Mouse (Mus musculus): ENCODE measurements around the gene Pop4. TPM values are rescaled to one million over a fixed set of nuclear protein-coding genes. Genes with fewer than 3 reads are reported as not detected.
"Not testable (repeated sequence)": the region's sequence is repeated elsewhere in the genome, so short reads cannot be mapped to it uniquely, and the experiment has no call there.

Gene Pop4
- polyA plus RNA-seq (2015; fragmentation: Nextera tagmentation; extraction: Ambion mirVana), result 90.7 and 94.9 TPM in 2 replicates

DNA sequence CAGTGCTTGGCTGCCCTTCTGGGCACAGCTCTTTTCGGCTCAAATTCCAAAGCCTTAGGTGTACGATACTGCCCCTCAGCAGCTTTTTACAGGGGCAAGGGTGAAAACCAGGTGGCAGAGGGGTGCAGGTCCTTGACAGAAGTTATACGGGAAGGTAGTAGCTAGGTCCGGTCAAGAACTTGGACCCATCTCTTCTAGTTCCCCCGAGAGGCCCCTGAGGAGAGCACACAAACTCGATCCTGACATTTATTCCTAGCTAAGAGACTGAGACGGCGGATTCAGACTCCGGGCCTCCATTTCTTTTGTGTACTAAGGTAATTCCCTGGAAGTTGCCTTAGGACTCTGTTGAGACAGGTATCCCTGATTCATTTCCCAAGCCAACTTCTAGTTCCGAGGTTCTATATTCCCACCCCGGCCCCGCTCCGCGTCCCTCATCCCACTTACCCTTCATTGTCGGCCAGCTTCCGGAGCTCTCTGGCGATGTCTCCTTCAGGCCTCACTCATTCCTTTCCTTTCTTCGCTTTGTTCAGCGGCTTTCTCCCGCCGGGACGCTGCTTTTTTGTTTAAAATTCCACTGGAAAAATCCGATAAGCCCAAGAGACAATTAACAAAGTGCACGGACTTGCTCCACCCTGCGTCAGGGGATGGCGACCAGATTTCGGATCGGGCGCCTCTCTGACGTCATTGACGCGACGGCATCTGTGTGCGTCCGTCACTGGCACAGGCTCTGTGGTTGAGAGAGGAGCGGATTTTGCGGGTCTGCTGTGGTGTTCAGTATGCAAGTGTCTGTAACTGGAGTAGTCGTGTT is at the start of gene Pop4:
TSS of gene Pop4 (minus strand) at position 721 of the 808 bp plus-strand sequence.
- ATAC-seq (replicated peaks), result peak; percentile 97
- H3K27me3 ChIP-seq, result no peaks in the 10 kb centered on the region
- peaks cover 22% of the 10 kb centered on the region for H3K4me1 ChIP-seq
- peak within 1 kb of the TSS; percentile 68 for H3K4me3 ChIP-seq
- peaks cover 14% of the 10 kb centered on the region for H3K36me3 ChIP-seq
- H3K4me2 ChIP-seq (replicated peaks), result peak within 1 kb of the TSS; percentile 86
- H3K9me3 ChIP-seq, result no peaks in the 10 kb centered on the region
- peak within 1 kb of the TSS; percentile 76 for H3K9ac ChIP-seq (replicated peaks)
- under 1% methylated on average over 38 of the region's 38 CpGs for WGBS
- peak within 1 kb of the TSS; percentile 58 for H3K27ac ChIP-seq (replicated peaks)

DNA sequence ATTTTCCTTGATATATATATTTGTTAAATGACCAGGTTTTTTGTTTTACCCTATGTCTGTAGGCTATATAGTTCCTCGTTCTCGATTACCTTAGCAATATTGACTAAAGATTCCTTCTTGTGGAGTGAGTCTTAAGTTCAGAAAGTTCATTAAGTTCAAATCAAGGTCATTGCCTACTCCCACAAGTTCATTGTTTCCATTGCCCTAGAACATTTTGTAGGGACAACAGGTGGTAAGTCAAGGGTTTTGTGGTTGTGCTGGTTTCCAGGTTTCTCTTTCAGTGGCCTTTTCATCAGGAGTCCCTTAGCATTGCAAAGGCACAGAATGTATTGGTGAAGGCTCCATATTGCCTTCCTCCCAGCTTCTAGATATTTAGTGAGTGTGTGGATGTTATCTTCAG is 49.4 kb upstream of the Pop4 start:
- Histone ChIP-seq H3K4me3 (no peak overlapping the region), H3K4me2 (replicated peaks) (no peak overlapping the region), H3K9ac (replicated peaks) (no peak overlapping the region), H3K4me1 (no peaks in the 10 kb centered on the region), H3K27ac (replicated peaks) (no peak overlapping the region), H3K9me3 (no peaks in the 10 kb centered on the region), H3K27me3 (no peaks in the 10 kb centered on the region), H3K36me3 (no peaks in the 10 kb centered on the region)
- 91% methylated on average over 2 of the region's 2 CpGs for WGBS
- ATAC-seq (replicated peaks), result no peak

DNA sequence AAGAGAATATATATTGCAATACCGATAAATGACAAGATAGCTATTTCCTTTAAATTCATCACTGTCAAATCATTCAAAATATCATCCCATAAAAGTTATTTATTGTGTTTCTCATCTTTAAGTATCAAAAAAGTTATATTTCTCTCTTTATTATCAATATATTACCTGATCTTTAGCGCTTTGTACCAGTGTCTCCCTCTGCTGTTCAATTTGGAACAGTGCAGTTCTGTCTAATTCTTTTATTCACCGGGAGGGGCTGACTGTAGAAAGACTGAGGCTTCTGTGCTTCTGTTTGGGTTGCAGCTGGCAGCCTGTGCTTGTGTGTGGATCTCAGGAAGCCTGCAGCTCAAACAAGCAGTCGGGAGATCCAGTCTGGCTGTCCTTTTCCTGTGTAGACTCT is 11.0 kb upstream of the Pop4 start:
- H3K27me3 ChIP-seq; H3K9me3 ChIP-seq; H3K4me2 ChIP-seq (replicated peaks); H3K4me1 ChIP-seq; H3K27ac ChIP-seq (replicated peaks); H3K9ac ChIP-seq (replicated peaks); H3K36me3 ChIP-seq; ATAC-seq (replicated peaks); H3K4me3 ChIP-seq: not testable (repeated sequence)
- 35% methylated on average over 4 of the region's 4 CpGs for WGBS

DNA sequence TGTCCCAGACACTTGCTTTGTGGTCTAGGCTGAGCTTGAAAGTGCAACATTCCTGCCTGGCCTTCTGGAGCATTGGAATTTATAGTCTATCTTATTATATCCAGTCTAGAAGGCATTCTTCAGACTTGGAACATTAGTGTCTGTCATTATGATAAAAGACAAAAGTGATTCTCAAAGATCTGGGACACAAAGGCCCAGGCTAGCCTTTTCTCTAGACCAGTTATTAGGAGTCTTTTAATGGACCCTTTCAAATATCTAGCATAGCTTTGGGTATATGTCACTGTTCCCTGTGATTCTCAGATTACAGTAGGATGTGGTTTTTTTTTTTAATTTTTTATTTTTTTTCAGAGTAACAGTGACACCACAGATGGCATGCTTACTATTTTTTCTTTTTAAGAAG is 1.3 kb upstream of the Pop4 start:
- peaks cover 22% of the 10 kb centered on the region for H3K4me1 ChIP-seq
- no peaks in the 10 kb centered on the region for H3K9me3 ChIP-seq
- H3K27me3 ChIP-seq, result no peaks in the 10 kb centered on the region
- no peak for ATAC-seq (replicated peaks)
- H3K27ac ChIP-seq (replicated peaks), result no peak overlapping the region
- no peak overlapping the region for H3K4me2 ChIP-seq (replicated peaks)
- H3K36me3 ChIP-seq, result peaks cover 3% of the 10 kb centered on the region; the same call in 1 of the 2 replicates
- H3K4me3 ChIP-seq, result no peak overlapping the region
- H3K9ac ChIP-seq (replicated peaks), result no peak overlapping the region

DNA sequence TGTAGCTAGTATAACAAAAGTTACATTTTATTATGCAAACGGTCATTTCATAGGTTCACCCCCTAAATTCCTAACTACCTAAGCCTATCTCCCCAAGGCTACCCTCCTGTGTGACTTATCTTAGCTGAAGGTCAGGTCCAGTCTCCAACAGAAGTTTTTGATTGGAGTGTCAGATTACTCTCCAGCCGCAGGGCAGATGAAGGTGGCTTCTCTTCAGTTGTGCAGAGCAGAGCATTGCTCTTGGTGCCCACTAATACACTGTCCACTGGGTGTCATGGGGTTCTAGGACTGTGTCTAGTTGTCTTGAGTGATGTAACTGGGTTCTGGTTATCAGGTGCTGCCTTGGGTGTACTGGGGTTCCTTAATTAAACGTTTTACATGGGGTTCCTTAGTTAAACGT is 636 bp upstream of the Pop4 start:
- peak; percentile 19 for ATAC-seq (replicated peaks)
- Histone ChIP-seq H3K27ac (replicated peaks) (no peak overlapping the region), H3K27me3 (no peaks in the 10 kb centered on the region), H3K4me1 (peaks cover 22% of the 10 kb centered on the region), H3K9me3 (no peaks in the 10 kb centered on the region), H3K4me3 (peak overlapping the region; percentile 68), H3K36me3 (peaks cover 5% of the 10 kb centered on the region), H3K4me2 (replicated peaks) (peak overlapping the region; percentile 86), H3K9ac (replicated peaks) (peak overlapping the region; percentile 76)
- WGBS, result 14% methylated on average over 4 of the region's 4 CpGs

DNA sequence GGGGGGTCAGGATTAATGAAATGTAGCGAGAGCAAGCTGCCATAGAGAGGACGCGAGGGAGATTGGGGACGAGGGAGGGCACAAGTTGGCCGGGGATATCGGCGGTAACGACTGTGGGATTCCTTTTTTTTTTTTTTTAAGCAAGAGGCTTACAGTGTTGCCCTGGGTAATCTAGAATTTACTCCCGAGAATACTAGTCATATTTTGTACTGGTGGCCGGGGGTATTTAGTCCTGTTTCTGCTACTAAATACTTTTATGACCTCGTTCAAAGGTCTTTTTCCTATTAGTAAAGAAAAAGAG is 238 bp upstream of the Pop4 start:
- Histone ChIP-seq H3K4me1 (peaks cover 22% of the 10 kb centered on the region), H3K27ac (replicated peaks) (peak overlapping the region; percentile 58), H3K36me3 (peaks cover 9% of the 10 kb centered on the region), H3K9me3 (no peaks in the 10 kb centered on the region), H3K4me3 (peak overlapping the region; percentile 68), H3K9ac (replicated peaks) (peak overlapping the region; percentile 76), H3K27me3 (no peaks in the 10 kb centered on the region), H3K4me2 (replicated peaks) (peak overlapping the region; percentile 86)
- ATAC-seq (replicated peaks), result no peak
- WGBS, result under 1% methylated on average over 11 of the region's 11 CpGs

DNA sequence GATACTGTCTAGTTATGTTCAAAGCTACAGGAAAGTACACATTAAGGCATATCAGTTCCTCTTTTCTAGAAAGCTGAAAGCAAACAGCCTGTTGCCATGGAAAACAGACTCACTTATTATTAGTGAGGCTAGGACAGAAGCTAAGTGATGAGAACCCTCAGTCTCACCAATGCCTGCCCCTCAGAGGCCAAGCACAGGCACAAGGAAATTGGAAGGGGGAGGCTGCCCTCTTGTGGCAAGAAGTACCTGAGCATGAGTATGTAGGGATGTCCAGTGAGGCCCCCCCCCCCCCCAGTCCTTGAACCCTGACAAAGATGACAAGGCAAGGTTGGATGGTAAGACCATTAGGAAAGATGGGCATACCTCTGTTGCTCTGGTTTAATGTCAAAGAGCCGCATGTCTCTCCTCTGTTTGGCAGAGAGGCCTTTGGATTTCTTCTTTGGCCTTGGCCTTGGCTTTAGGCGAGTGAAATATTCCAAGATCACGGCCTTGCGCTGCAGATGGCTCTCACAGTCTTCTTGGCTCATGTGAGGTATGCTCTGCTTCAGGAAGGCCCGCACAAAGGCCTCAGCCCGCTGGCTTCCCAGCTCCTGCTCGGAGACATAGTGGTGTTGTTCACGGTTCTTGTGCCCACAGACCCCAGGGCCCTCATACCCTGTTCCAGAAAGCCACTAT is 4.1 kb downstream of the Pop4 start:
- no peak for ATAC-seq (replicated peaks)
- 90% methylated on average over 8 of the region's 8 CpGs for WGBS
- H3K4me1 ChIP-seq, result peaks cover 22% of the 10 kb centered on the region

DNA sequence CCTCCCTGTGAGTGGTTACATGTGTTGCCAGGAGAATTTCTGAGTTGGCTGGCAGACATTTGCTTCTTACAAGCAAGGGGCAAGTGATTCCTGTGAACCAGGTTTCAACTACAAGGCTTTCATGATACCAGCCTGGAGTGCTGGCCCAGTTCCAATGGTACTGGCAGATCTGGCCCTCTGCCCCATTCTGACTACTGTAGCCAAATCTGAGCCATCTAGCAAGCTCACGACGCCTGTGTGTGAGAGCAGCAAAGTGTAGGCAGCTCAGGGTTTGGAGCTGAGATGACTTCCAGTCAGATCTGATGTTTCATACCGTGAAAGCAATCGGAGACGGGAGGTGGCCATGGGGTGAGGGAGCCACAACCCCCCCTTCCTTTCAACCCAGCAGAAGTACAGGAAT is 8.8 kb downstream of the Pop4 start:
- no peak for ATAC-seq (replicated peaks)
- 70% methylated on average over 5 of the region's 5 CpGs for WGBS

More for the DNA sequence above, 4.1 kb downstream of the Pop4 start:
- Histone ChIP-seq H3K4me2 (replicated peaks) (no peak overlapping the region), H3K27me3 (no peaks in the 10 kb centered on the region), H3K9ac (replicated peaks) (no peak overlapping the region), H3K27ac (replicated peaks) (no peak overlapping the region), H3K36me3 (peaks cover 51% of the 10 kb centered on the region), H3K4me3 (no peak overlapping the region), H3K9me3 (no peaks in the 10 kb centered on the region)

DNA sequence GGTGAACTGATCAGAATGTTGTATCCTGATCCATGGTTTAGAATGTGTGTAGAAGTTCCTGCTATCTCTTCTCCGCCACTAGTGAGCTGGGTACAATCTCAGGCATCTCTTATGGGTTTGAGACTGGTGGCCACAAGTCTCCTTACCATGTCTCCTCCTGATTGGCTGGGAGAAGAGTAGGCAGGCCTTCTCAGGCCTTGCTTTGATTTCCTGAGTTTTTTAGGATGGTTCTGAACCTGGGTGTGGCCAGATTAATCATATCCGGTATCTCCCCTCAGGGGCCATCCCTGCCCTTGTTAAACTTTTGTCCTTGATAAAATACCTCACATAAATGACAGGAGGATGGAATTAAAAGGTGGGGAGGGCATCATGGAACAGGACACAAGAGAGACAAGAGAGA is 11.6 kb downstream of the Pop4 start:
- Histone ChIP-seq H3K9me3 (no peaks in the 10 kb centered on the region), H3K4me2 (replicated peaks) (no peak overlapping the region), H3K4me1 (no peaks in the 10 kb centered on the region), H3K27me3 (no peaks in the 10 kb centered on the region), H3K27ac (replicated peaks) (no peak overlapping the region), H3K9ac (replicated peaks) (no peak overlapping the region), H3K36me3 (peaks cover 37% of the 10 kb centered on the region), H3K4me3 (no peak overlapping the region)
- 97% methylated on average over 2 of the region's 2 CpGs for WGBS
- no peak for ATAC-seq (replicated peaks)

More for the DNA sequence above, 8.8 kb downstream of the Pop4 start:
- peaks cover 60% of the 10 kb centered on the region for H3K36me3 ChIP-seq
- H3K27ac ChIP-seq (replicated peaks), result no peak overlapping the region
- no peaks in the 10 kb centered on the region for H3K27me3 ChIP-seq
- no peak overlapping the region for H3K9ac ChIP-seq (replicated peaks)
- no peaks in the 10 kb centered on the region for H3K4me1 ChIP-seq
- no peak overlapping the region for H3K4me2 ChIP-seq (replicated peaks)
- no peak overlapping the region for H3K4me3 ChIP-seq
- H3K9me3 ChIP-seq, result no peaks in the 10 kb centered on the region

DNA sequence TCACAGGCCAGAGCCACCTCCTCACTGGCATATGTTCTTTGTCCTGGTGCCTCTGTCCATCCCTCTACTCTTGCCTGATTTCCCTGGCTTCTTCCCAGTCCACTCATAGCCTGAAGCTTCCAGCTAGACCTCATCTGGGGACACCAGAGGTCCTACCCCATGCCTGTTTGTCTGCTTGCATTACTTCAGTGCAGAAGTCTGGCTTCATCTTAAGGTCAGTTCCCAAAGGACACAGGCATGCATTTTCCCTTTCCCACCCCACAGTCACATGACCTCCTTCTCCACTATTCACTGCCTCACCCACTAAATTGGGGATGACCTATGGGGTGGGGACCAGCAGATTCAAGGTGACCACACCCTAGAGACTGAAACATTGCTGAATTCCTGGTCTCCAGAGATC is 17.8 kb downstream of the Pop4 start:
- ATAC-seq (replicated peaks), result no peak
- no peaks in the 10 kb centered on the region for H3K9me3 ChIP-seq
- H3K4me3 ChIP-seq, result no peak overlapping the region
- H3K27me3 ChIP-seq, result no peaks in the 10 kb centered on the region
- H3K9ac ChIP-seq (replicated peaks), result no peak overlapping the region
- H3K27ac ChIP-seq (replicated peaks), result no peak overlapping the region
- peaks cover 11% of the 10 kb centered on the region for H3K4me1 ChIP-seq
- H3K36me3 ChIP-seq, result no peaks in the 10 kb centered on the region
- H3K4me2 ChIP-seq (replicated peaks), result no peak overlapping the region

DNA sequence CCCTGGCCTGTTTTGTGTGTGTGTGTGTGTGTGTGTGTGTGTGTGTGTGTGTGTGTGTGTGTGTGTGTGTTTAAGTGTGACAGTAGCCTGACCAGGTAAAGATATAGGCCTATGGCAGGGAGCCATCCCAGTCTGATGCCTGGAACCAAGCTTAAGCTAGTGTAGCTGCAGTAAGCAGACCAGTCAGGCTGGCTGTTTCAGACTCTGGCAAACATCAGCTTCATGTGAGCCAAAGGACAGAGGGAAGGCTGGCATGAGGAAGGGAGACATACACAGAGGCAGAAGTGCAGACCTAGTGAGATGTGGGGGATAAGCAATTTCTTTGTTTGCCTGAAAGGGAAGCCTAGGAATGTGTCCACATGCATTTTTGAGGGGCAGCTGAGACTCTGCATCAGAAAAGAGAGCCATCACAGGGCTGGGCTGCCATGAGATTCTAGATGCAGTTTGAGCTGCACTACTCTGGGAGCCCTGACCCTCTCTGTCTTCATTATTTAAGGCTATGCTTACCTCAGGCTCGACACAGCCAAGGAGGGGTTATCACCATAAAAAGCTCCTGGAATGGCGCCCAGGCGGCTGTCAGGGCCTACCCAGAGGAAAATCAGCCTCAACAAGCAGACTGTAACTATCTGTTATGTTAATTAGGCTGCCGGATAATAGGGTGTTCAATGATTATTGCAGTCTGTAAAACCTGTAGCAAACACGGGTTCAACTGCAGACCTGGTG is 19.6 kb downstream of the Pop4 start:
- Histone ChIP-seq H3K9ac (replicated peaks) (no peak overlapping the region), H3K36me3 (no peaks in the 10 kb centered on the region), H3K27me3 (no peaks in the 10 kb centered on the region), H3K4me1 (peaks cover 11% of the 10 kb centered on the region), H3K4me3 (no peak overlapping the region), H3K9me3 (no peaks in the 10 kb centered on the region), H3K4me2 (replicated peaks) (no peak overlapping the region), H3K27ac (replicated peaks) (peak overlapping the region; percentile 51)
- ATAC-seq (replicated peaks), result peak; percentile 81
- WGBS, result 17% methylated on average over 5 of the region's 5 CpGs

DNA sequence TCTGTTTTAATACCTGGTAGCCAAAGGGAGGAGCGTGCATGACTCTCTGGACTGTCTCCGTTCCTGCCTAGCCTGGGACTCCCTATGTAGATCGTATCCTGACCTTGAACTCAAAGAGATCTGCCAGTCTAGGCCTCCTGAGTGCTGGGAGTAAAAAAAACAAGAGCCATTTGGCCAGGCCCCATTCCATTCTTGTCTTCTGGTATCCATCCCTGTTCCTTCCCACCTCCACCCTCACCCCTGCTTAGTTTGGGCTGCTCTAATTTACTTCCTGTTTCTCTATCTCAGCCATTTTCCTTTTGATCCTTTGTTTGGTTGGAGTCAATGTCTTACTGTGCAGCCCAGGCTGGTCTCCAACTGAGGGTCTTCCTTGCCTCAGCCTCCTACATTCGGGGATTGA is 28.8 kb downstream of the Pop4 start:
- H3K36me3 ChIP-seq, result no peaks in the 10 kb centered on the region
- WGBS, result 88% methylated on average over 4 of the region's 4 CpGs
- ATAC-seq (replicated peaks), result no peak
- H3K4me3 ChIP-seq, result no peak overlapping the region
- H3K4me2 ChIP-seq (replicated peaks), result no peak overlapping the region
- no peaks in the 10 kb centered on the region for H3K9me3 ChIP-seq
- H3K9ac ChIP-seq (replicated peaks), result no peak overlapping the region
- H3K27ac ChIP-seq (replicated peaks), result no peak overlapping the region
- no peaks in the 10 kb centered on the region for H3K27me3 ChIP-seq
- H3K4me1 ChIP-seq, result no peaks in the 10 kb centered on the region
